Mouse (Mus musculus): ENCODE data around the gene Ptk7.

Ptk7 gene

GRCm38 (mm10) chr17:46605987-46606386 is 23.3 kb downstream of the Ptk7 start:
- DNase-seq (ENCODE audit: low read depth, low spot score): no peak
- Histone ChIP-seq H3K27me3 (ENCODE audit: control insufficient read depth, insufficient read depth, low read length, poor library complexity, severe bottlenecking) (no peaks in the 10 kb centered on the region), H3K36me3 (ENCODE audit: control insufficient read depth, insufficient read depth, low read length, poor library complexity, severe bottlenecking) (no peaks in the 10 kb centered on the region)

- Histone ChIP-seq H3K27me3 (ENCODE audit: control insufficient read depth, insufficient read depth, low read length, poor library complexity, severe bottlenecking) (no peaks in the 10 kb centered on the region), H3K36me3 (ENCODE audit: control insufficient read depth, insufficient read depth, low read length, poor library complexity, severe bottlenecking) (no peaks in the 10 kb centered on the region)
- DNase-seq (ENCODE audit: low read depth, low spot score): no peak
These were observed 24.2 kb downstream of the Ptk7 start for GRCm38 (mm10) chr17:46605126-46605525.

- Histone ChIP-seq H3K27me3 (ENCODE audit: control insufficient read depth, insufficient read depth, low read length, poor library complexity, severe bottlenecking) (no peaks in the 10 kb centered on the region), H3K36me3 (ENCODE audit: control insufficient read depth, insufficient read depth, low read length, poor library complexity, severe bottlenecking) (no peaks in the 10 kb centered on the region)
- DNase-seq (ENCODE audit: low read depth, low spot score): no peak
These were observed 26.1 kb downstream of the Ptk7 start for GRCm38 (mm10) chr17:46603229-46603628.

GRCm38 (mm10) chr17:46602212-46602611 is 27.1 kb downstream of the Ptk7 start:
- Histone ChIP-seq H3K27me3 (ENCODE audit: control insufficient read depth, insufficient read depth, low read length, poor library complexity, severe bottlenecking) (no peaks in the 10 kb centered on the region), H3K36me3 (ENCODE audit: control insufficient read depth, insufficient read depth, low read length, poor library complexity, severe bottlenecking) (no peaks in the 10 kb centered on the region)
- no peak for DNase-seq (ENCODE audit: low read depth, low spot score)

GRCm38 (mm10) chr17:46600569-46600968 is 28.7 kb downstream of the Ptk7 start:
- H3K27me3 ChIP-seq (ENCODE audit: control insufficient read depth, insufficient read depth, low read length, poor library complexity, severe bottlenecking): no peaks in the 10 kb centered on the region
- peak; percentile 7 for DNase-seq (ENCODE audit: low read depth, low spot score)
- no peaks in the 10 kb centered on the region for H3K36me3 ChIP-seq (ENCODE audit: control insufficient read depth, insufficient read depth, low read length, poor library complexity, severe bottlenecking)

GRCm38 (mm10) chr17:46598963-46599362 is 30.3 kb downstream of the Ptk7 start:
- no peak for DNase-seq (ENCODE audit: low read depth, low spot score)
- no peaks in the 10 kb centered on the region for H3K27me3 ChIP-seq (ENCODE audit: control insufficient read depth, insufficient read depth, low read length, poor library complexity, severe bottlenecking)
- H3K36me3 ChIP-seq (ENCODE audit: control insufficient read depth, insufficient read depth, low read length, poor library complexity, severe bottlenecking): no peaks in the 10 kb centered on the region

GRCm38 (mm10) chr17:46597956-46598355 is 31.3 kb downstream of the Ptk7 start:
- no peak for DNase-seq (ENCODE audit: low read depth, low spot score)
- no peaks in the 10 kb centered on the region for H3K27me3 ChIP-seq (ENCODE audit: control insufficient read depth, insufficient read depth, low read length, poor library complexity, severe bottlenecking)
- no peaks in the 10 kb centered on the region for H3K36me3 ChIP-seq (ENCODE audit: control insufficient read depth, insufficient read depth, low read length, poor library complexity, severe bottlenecking)

- DNase-seq (ENCODE audit: low read depth, low spot score): no peak
- Histone ChIP-seq H3K27me3 (ENCODE audit: control insufficient read depth, insufficient read depth, low read length, poor library complexity, severe bottlenecking) (no peaks in the 10 kb centered on the region), H3K36me3 (ENCODE audit: control insufficient read depth, insufficient read depth, low read length, poor library complexity, severe bottlenecking) (no peaks in the 10 kb centered on the region)
These were observed 34.0 kb downstream of the Ptk7 start for GRCm38 (mm10) chr17:46595336-46595735.

GRCm38 (mm10) chr17:46594606-46595005 is 34.7 kb downstream of the Ptk7 start:
- Histone ChIP-seq H3K36me3 (ENCODE audit: control insufficient read depth, insufficient read depth, low read length, poor library complexity, severe bottlenecking) (no peaks in the 10 kb centered on the region), H3K27me3 (ENCODE audit: control insufficient read depth, insufficient read depth, low read length, poor library complexity, severe bottlenecking) (no peaks in the 10 kb centered on the region)
- DNase-seq (ENCODE audit: low read depth, low spot score): no peak

- H3K27me3 ChIP-seq (ENCODE audit: control insufficient read depth, insufficient read depth, low read length, poor library complexity, severe bottlenecking): no peaks in the 10 kb centered on the region
- H3K36me3 ChIP-seq (ENCODE audit: control insufficient read depth, insufficient read depth, low read length, poor library complexity, severe bottlenecking): no peaks in the 10 kb centered on the region
- no peak for DNase-seq (ENCODE audit: low read depth, low spot score)
These were observed 36.2 kb downstream of the Ptk7 start for GRCm38 (mm10) chr17:46593124-46593523.

- Histone ChIP-seq H3K36me3 (ENCODE audit: control insufficient read depth, insufficient read depth, low read length, poor library complexity, severe bottlenecking) (no peaks in the 10 kb centered on the region), H3K27me3 (ENCODE audit: control insufficient read depth, insufficient read depth, low read length, poor library complexity, severe bottlenecking) (no peaks in the 10 kb centered on the region)
- DNase-seq (ENCODE audit: low read depth, low spot score): no peak
These were observed 37.9 kb downstream of the Ptk7 start for GRCm38 (mm10) chr17:46591406-46591805.

- no peak for DNase-seq (ENCODE audit: low read depth, low spot score)
- Histone ChIP-seq H3K27me3 (ENCODE audit: control insufficient read depth, insufficient read depth, low read length, poor library complexity, severe bottlenecking) (no peaks in the 10 kb centered on the region), H3K36me3 (ENCODE audit: control insufficient read depth, insufficient read depth, low read length, poor library complexity, severe bottlenecking) (no peaks in the 10 kb centered on the region)
These were observed 38.9 kb downstream of the Ptk7 start for GRCm38 (mm10) chr17:46590439-46590838.

GRCm38 (mm10) chr17:46589635-46590314 is 39.5 kb downstream of the Ptk7 start:
- no peak for DNase-seq (ENCODE audit: low read depth, low spot score)
- Histone ChIP-seq H3K27me3 (ENCODE audit: control insufficient read depth, insufficient read depth, low read length, poor library complexity, severe bottlenecking) (no peaks in the 10 kb centered on the region), H3K36me3 (ENCODE audit: control insufficient read depth, insufficient read depth, low read length, poor library complexity, severe bottlenecking) (no peaks in the 10 kb centered on the region)

GRCm38 (mm10) chr17:46588913-46589312 is 40.4 kb downstream of the Ptk7 start:
- H3K36me3 ChIP-seq (ENCODE audit: control insufficient read depth, insufficient read depth, low read length, poor library complexity, severe bottlenecking): no peaks in the 10 kb centered on the region
- no peak for DNase-seq (ENCODE audit: low read depth, low spot score)
- no peaks in the 10 kb centered on the region for H3K27me3 ChIP-seq (ENCODE audit: control insufficient read depth, insufficient read depth, low read length, poor library complexity, severe bottlenecking)

GRCm38 (mm10) chr17:46588173-46588572 is 41.1 kb downstream of the Ptk7 start:
- Histone ChIP-seq H3K27me3 (ENCODE audit: control insufficient read depth, insufficient read depth, low read length, poor library complexity, severe bottlenecking) (no peaks in the 10 kb centered on the region), H3K36me3 (ENCODE audit: control insufficient read depth, insufficient read depth, low read length, poor library complexity, severe bottlenecking) (no peaks in the 10 kb centered on the region)
- DNase-seq (ENCODE audit: low read depth, low spot score): peak; percentile 6

- Histone ChIP-seq H3K27me3 (ENCODE audit: control insufficient read depth, insufficient read depth, low read length, poor library complexity, severe bottlenecking) (no peaks in the 10 kb centered on the region), H3K36me3 (ENCODE audit: control insufficient read depth, insufficient read depth, low read length, poor library complexity, severe bottlenecking) (no peaks in the 10 kb centered on the region)
- no peak for DNase-seq (ENCODE audit: low read depth, low spot score)
These were observed 43.0 kb downstream of the Ptk7 start for GRCm38 (mm10) chr17:46586327-46586726.

Measured in splenic B cell, adult 2 months (primary cell).